Mouse (Mus musculus): Measurements from ENCODE around the gene Nid2. TPM values are rescaled to one million over a fixed set of nuclear protein-coding genes. Genes with fewer than 3 reads are reported as not detected.

The Nid2 gene
- total and polyA plus RNA-seq, 3 experiments: 12.1 to 21.6 (median 21.2) TPM

DNA sequence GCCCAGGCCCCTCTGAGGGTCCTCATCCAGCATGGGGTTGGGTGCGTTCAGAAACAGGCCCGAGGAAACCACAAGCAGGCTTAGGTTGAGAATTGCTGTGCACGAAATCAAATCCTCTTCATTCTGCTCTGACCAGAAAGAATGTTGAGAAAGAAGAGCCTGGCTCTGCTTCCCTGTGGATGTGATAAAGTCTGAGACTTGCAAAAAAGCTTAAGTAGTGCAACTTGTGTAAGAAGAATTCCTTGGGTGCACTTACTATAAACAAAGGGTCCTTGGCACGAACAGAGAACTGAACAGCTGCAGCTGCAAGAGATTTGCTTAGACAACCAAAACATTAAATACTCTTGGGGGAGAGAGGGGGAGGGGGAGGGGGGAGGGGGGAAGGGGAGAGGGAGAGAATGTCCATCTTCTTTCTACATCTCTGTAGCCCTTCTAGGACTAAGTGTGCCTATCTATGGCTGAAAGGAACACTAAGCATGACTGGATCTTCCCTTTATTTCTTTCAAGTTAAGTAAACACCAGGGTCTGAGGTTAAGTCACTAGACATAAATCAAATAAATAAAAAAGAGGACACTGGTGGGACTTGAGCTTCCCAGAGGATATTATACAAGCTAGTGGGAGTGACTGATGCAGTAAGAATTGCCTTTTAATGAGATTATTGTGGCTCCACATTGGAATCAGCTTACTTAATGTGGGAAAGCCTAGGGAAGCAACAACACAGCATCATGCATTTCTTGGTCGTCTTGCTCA lies 12.8 kb upstream of the Nid2 start:
- Histone ChIP-seq H3K9ac (ENCODE audit: low read depth, low read length) (no peak overlapping the region; the same call in 1 of the 2 replicates), H3K4me1 (ENCODE audit: control insufficient read depth, insufficient read depth, low read length) (peaks cover 11% of the 10 kb centered on the region), H3K4me3 (no peak overlapping the region), H3K79me2 (replicated peaks; ENCODE audit: control insufficient read depth, insufficient read depth, low read length) (no peaks in the 10 kb centered on the region), H3K36me3 (ENCODE audit: control insufficient read depth, insufficient read depth, low read length) (peaks cover 2% of the 10 kb centered on the region; the same call in 1 of the 2 replicates), H3K27me3 (ENCODE audit: control insufficient read depth, insufficient read depth, low read length) (no peaks in the 10 kb centered on the region), H3K27ac (peak overlapping the region; percentile 23; the same call in 1 of the 2 replicates)
- intact Hi-C loops (cut with DNase I): no loop called here
- WGBS: 64% methylated on average over 5 of the region's 5 CpGs
- no peak for TF ChIP-seq EP300 (IDR thresholded peaks at IDR 0.05; ENCODE audit: insufficient read depth, low read depth, low read length)
- no peak for TF ChIP-seq CTCF (IDR thresholded peaks at IDR 0.05)
- TF ChIP-seq POLR2A (IDR thresholded peaks at IDR 0.05; ENCODE audit: insufficient read depth, low read depth, low read length): no peak
- peak in 1 of 2 experiments; percentile 20 for DNase-seq

DNA sequence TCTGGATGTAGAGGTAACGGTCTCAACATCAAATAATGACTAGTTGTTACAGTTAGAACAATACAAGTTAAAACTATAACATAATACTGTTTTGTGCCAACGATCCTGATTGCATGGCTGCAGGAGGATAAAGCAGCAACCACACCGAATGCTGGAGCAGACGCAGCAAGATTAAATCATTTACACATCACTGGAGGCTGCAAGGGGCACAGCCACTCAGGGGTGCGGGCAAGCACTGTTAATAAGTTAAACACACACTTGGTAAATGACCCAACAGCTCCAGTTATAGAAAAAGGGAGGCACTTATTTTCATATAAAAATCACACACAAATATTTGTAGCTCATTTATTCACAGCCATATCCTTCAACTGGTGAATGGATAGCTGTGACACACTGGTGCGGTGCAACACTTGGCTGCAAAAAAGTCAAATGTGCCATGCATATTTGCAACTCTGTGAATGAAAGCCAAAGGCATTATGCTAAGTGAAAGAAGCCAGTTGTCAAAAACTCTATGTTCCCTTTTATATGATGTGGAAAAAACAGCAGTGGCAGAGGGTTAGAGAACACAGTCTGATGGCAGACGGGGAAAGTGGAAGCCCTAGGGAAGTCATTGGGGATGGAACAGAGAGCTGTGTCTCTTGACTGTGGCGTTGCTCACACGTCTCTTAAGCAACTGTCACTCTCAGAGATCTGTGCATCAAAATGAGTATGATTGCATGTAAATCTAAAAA lies 11.5 kb upstream of the Nid2 start:
- Histone ChIP-seq H3K4me3 (no peak overlapping the region), H3K79me2 (replicated peaks; ENCODE audit: control insufficient read depth, insufficient read depth, low read length) (no peaks in the 10 kb centered on the region), H3K4me1 (ENCODE audit: control insufficient read depth, insufficient read depth, low read length) (peaks cover 3% of the 10 kb centered on the region), H3K27ac (no peak overlapping the region), H3K27me3 (ENCODE audit: control insufficient read depth, insufficient read depth, low read length) (no peaks in the 10 kb centered on the region), H3K36me3 (ENCODE audit: control insufficient read depth, insufficient read depth, low read length) (peaks cover 1% of the 10 kb centered on the region; the same call in 1 of the 2 replicates), H3K9ac (ENCODE audit: low read depth, low read length) (no peak overlapping the region)
- 87% methylated on average over 9 of the region's 9 CpGs for WGBS
- TF ChIP-seq POLR2A (IDR thresholded peaks at IDR 0.05; ENCODE audit: insufficient read depth, low read depth, low read length) (no peak), CTCF (IDR thresholded peaks at IDR 0.05) (no peak), EP300 (IDR thresholded peaks at IDR 0.05; ENCODE audit: insufficient read depth, low read depth, low read length) (no peak)
- intact Hi-C loops (cut with DNase I): no loop called here
- no peak for DNase-seq

DNA sequence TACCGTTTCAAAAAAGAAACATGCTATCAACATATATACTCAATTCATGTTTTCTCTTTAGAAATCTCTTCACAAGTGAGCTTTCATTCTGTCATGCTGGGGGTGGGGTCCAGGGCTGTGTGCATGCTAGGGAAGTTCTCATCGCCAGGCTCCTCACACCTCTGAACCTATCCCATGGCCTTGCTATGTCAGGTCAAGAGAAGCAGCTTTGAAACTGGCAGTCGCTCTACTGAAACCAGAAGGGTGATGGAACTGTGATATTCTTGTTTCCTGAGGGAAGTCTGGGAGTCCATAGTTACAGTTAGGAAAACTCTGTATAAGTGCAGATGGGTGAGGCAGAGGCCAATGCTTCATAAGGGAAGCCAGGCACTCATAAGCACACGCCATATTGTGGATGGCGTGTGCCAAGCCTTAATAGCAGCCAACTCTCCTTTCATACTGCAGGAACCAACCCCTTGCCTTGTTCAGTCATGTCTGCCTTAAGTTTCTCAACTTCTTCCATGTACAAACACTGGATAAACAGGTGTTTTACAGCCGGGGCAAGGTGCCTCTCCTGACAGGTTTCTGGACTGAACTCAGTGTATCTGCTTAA lies 10.8 kb upstream of the Nid2 start:
- Histone ChIP-seq H3K4me3 (no peak overlapping the region), H3K4me1 (ENCODE audit: control insufficient read depth, insufficient read depth, low read length) (peaks cover 3% of the 10 kb centered on the region), H3K27ac (no peak overlapping the region), H3K79me2 (replicated peaks; ENCODE audit: control insufficient read depth, insufficient read depth, low read length) (no peaks in the 10 kb centered on the region), H3K36me3 (ENCODE audit: control insufficient read depth, insufficient read depth, low read length) (no peaks in the 10 kb centered on the region), H3K27me3 (ENCODE audit: control insufficient read depth, insufficient read depth, low read length) (no peaks in the 10 kb centered on the region), H3K9ac (ENCODE audit: low read depth, low read length) (no peak overlapping the region)
- intact Hi-C loops (cut with DNase I): no loop called here
- TF ChIP-seq POLR2A (IDR thresholded peaks at IDR 0.05; ENCODE audit: insufficient read depth, low read depth, low read length) (no peak), CTCF (IDR thresholded peaks at IDR 0.05) (no peak), EP300 (IDR thresholded peaks at IDR 0.05; ENCODE audit: insufficient read depth, low read depth, low read length) (no peak)
- 85% methylated on average over 6 of the region's 6 CpGs for WGBS
- DNase-seq: no peak

DNA sequence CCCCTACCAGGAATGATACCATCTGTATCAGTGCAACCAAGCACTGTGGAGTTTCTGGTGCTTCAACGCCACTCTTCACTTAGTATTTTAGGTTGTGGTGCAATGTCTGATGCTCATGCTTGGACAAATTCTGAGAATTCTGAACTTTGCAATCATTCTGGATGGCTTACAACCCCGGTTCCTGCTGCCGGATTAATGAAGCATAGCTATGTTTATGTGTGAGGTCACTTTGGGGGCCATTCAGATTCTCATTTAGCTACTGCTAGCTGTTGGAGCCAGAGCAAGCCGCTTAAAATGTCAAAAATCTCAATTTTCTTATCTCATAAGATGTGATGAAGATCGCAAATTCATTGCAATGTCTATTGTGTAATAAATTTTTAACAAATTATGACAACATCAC lies 6.2 kb upstream of the Nid2 start:
- H3K4me3 ChIP-seq: no peak overlapping the region
- intact Hi-C loops (cut with DNase I): no loop called here
- DNase-seq: no peak
- H3K9ac ChIP-seq (ENCODE audit: low read depth, low read length): no peak overlapping the region
- H3K27me3 ChIP-seq (ENCODE audit: control insufficient read depth, insufficient read depth, low read length): no peaks in the 10 kb centered on the region
- WGBS: 84% methylated on average over 5 of the region's 5 CpGs
- no peaks in the 10 kb centered on the region for H3K79me2 ChIP-seq (replicated peaks; ENCODE audit: control insufficient read depth, insufficient read depth, low read length)
- H3K36me3 ChIP-seq (ENCODE audit: control insufficient read depth, insufficient read depth, low read length): 0 out of 2 replicates have a peak, but pooled peaks cover 2% of the 10 kb centered on the region
- H3K4me1 ChIP-seq (ENCODE audit: control insufficient read depth, insufficient read depth, low read length): peaks cover 2% of the 10 kb centered on the region
- no peak overlapping the region for H3K27ac ChIP-seq
- TF ChIP-seq CTCF (IDR thresholded peaks at IDR 0.05) (no peak), POLR2A (IDR thresholded peaks at IDR 0.05; ENCODE audit: insufficient read depth, low read depth, low read length) (no peak), EP300 (IDR thresholded peaks at IDR 0.05; ENCODE audit: insufficient read depth, low read depth, low read length) (no peak)

DNA sequence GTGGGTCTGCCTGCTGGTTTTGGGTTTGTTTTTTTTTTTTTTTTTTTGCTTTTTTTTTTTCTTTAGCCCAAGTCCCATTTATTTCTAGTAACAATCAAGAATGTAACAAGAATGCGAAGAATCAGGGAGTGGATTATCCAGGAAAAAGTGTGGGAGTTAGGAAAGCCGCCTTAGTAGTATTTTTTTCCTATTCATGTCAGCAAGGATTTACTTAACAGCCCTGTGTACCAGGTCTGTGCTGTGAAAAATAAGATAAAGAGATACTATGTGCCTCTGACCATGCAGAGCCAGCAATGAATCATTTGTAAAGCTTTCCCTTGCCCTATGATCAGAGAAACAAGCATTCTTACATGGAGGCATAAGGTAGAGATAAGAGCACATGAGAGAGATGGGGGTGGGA lies 4.8 kb upstream of the Nid2 start:
- Histone ChIP-seq H3K27ac (no peak overlapping the region; the same call in 1 of the 2 replicates), H3K9ac (ENCODE audit: low read depth, low read length) (no peak overlapping the region), H3K79me2 (replicated peaks; ENCODE audit: control insufficient read depth, insufficient read depth, low read length) (no peaks in the 10 kb centered on the region), H3K4me1 (ENCODE audit: control insufficient read depth, insufficient read depth, low read length) (peaks cover 2% of the 10 kb centered on the region), H3K36me3 (ENCODE audit: control insufficient read depth, insufficient read depth, low read length) (0 out of 2 replicates have a peak, but pooled peaks cover 2% of the 10 kb centered on the region), H3K4me3 (no peak overlapping the region), H3K27me3 (ENCODE audit: control insufficient read depth, insufficient read depth, low read length) (no peaks in the 10 kb centered on the region)
- TF ChIP-seq EP300 (IDR thresholded peaks at IDR 0.05; ENCODE audit: insufficient read depth, low read depth, low read length): no peak
- TF ChIP-seq CTCF (IDR thresholded peaks at IDR 0.05): no peak
- no peak for TF ChIP-seq POLR2A (IDR thresholded peaks at IDR 0.05; ENCODE audit: insufficient read depth, low read depth, low read length)
- no peak for DNase-seq
- intact Hi-C loops (cut with DNase I): no loop called here
- 40% methylated on average over 2 of the region's 2 CpGs for WGBS

Measured in heart, adult 2 months (tissue).